Mouse (Mus musculus): ENCODE data around the gene Atg7. TPM values are rescaled to one million over a fixed set of nuclear protein-coding genes. Genes with fewer than 3 reads are reported as not detected.

The Atg7 gene
- total and polyA plus RNA-seq, 3 experiments = 11.1 to 15.7 (median 14.8) TPM

DNA sequence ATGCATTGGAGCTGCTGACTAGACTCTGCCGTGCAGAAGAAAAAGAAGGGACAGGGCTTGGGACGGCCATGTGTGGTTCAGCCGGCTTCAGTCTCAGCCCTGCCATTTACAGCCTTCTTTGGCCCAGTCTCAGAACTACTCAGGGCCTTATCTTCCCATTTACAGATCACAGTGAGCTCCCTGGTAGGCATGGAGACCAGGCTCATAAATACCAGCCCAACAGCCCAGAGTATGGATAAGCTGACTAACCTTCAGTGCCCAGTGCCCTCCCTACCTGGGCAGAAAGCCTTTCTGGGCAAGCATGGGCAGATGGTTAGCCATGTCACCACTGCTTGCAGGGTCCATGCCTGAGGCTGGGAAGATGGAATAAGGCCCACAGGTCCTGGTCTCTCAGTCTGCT is 70.6 kb downstream of the Atg7 start:
- no peak overlapping the region for H3K4me2 ChIP-seq (ENCODE audit: insufficient read depth, low read depth, poor library complexity, severe bottlenecking)
- dilution Hi-C loops (cut with MboI; ENCODE audit: extremely low pct_ligation_motif_present, extremely low pct_unique_long_range_greater_than_20kb, low sequenced_read_pairs) (no loop called here), in situ Hi-C loops (cut with MboI; ENCODE audit: low pct_ligation_motif_present, low pct_unique_long_range_greater_than_20kb, low sequenced_read_pairs) (no loop called here)
- TF ChIP-seq USF1 (IDR thresholded peaks at IDR 0.05; ENCODE audit: low read depth, low read length) = no peak
- TF ChIP-seq ZC3H11A (IDR thresholded peaks at IDR 0.05; ENCODE audit: low read depth, low read length) = no peak
- TF ChIP-seq GABPA (IDR thresholded peaks at IDR 0.05; ENCODE audit: insufficient replicate concordance, low read depth, low read length) = no peak
- no peak for TF ChIP-seq ZMIZ1 (IDR thresholded peaks at IDR 0.05; ENCODE audit: low read depth, low read length)
- no peak for TF ChIP-seq CHD1 (IDR thresholded peaks at IDR 0.05; ENCODE audit: low read depth, low read length)
- TF ChIP-seq JUND (conservative IDR thresholded peaks at IDR 0.05; ENCODE audit: low read depth, low read length) = no peak
- no peak for TF ChIP-seq MXI1 (IDR thresholded peaks at IDR 0.05; ENCODE audit: low read depth, low read length)
- no peak for TF ChIP-seq RAD21 (IDR thresholded peaks at IDR 0.05; ENCODE audit: low read depth, low read length)
- TF ChIP-seq POLR2A (IDR thresholded peaks at IDR 0.05; ENCODE audit: low read depth, low read length) = no peak
- no peak for TF ChIP-seq MYC (IDR thresholded peaks at IDR 0.05; ENCODE audit: low read depth, low read length)
- no peak for TF ChIP-seq POLR2AphosphoS2 (IDR thresholded peaks at IDR 0.05; ENCODE audit: low read depth, low read length)
- no peak for TF ChIP-seq USF2 (conservative IDR thresholded peaks at IDR 0.05; ENCODE audit: low read depth, low read length)
- no peak for TF ChIP-seq ELF1 (IDR thresholded peaks at IDR 0.05; ENCODE audit: low read depth, low read length)
- no peaks in the 10 kb centered on the region for H3K9me3 ChIP-seq (replicated peaks; ENCODE audit: low read length)
- H3K9ac ChIP-seq (ENCODE audit: insufficient read depth, low read depth) = no peak overlapping the region
- DNase-seq (ENCODE audit: extremely low read depth) = no peak
- no peak overlapping the region for H3K27ac ChIP-seq (ENCODE audit: insufficient read depth, low read depth)
- peaks cover 0 to 12% of the 10 kb centered on the region in 2 experiments; a peak in 1 of 4 replicates for H3K4me1 ChIP-seq (ENCODE audit: control insufficient read depth in 1 of 2, insufficient read depth in 2 of 2)
- no peaks in the 10 kb centered on the region for H3K79me2 ChIP-seq (replicated peaks; ENCODE audit: control insufficient read depth, extremely low read depth, insufficient read depth, poor library complexity, severe bottlenecking)
- no peaks in the 10 kb centered on the region for H3K27me3 ChIP-seq (replicated peaks)
- peaks cover 5 to 59% of the 10 kb centered on the region in 2 experiments for H3K36me3 ChIP-seq (replicated peaks in 1 of 2; ENCODE audit: control insufficient read depth in 1 of 2, insufficient read depth in 1 of 2, low read length in 1 of 2)
- no peak overlapping the region for H3K4me3 ChIP-seq (replicated peaks in 1 of 3; ENCODE audit: low read depth in 2 of 3, low read length in 2 of 3, poor library complexity in 1 of 3)

DNA sequence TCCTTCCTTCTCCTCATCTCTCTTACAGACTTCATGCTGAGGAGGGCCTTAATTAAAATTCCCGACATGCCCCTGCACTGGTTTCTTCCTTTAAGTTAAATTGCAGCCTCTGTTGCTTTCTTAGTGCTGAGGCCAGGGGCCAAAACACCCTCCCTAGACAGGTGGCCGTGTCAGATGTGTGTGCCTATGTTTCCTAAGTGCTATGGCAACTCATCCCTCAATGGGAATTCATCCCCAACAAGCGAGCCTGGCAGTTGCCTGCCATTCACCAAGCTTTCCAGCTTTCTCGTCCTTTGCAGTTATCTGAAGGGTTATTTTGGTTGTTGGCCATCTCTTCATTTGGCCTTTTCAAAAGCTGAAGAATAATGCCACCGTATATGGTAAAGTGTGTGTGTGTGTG is 71.8 kb downstream of the Atg7 start:
- Histone ChIP-seq H3K9ac (ENCODE audit: insufficient read depth, low read depth) (no peak overlapping the region), H3K36me3 (replicated peaks in 1 of 2; ENCODE audit: control insufficient read depth in 1 of 2, insufficient read depth in 1 of 2, low read length in 1 of 2) (peaks cover 5 to 60% of the 10 kb centered on the region in 2 experiments), H3K9me3 (replicated peaks; ENCODE audit: low read length) (no peaks in the 10 kb centered on the region), H3K4me1 (ENCODE audit: control insufficient read depth in 1 of 2, insufficient read depth in 2 of 2) (peaks cover 0 to 12% of the 10 kb centered on the region in 2 experiments; a peak in 1 of 4 replicates), H3K4me2 (ENCODE audit: insufficient read depth, low read depth, poor library complexity, severe bottlenecking) (no peak overlapping the region), H3K79me2 (replicated peaks; ENCODE audit: control insufficient read depth, extremely low read depth, insufficient read depth, poor library complexity, severe bottlenecking) (no peaks in the 10 kb centered on the region), H3K27me3 (replicated peaks) (no peaks in the 10 kb centered on the region), H3K27ac (ENCODE audit: insufficient read depth, low read depth) (no peak overlapping the region), H3K4me3 (replicated peaks in 1 of 3; ENCODE audit: low read depth in 2 of 3, low read length in 2 of 3, poor library complexity in 1 of 3) (no peak overlapping the region)
- TF ChIP-seq ETS1 (conservative IDR thresholded peaks at IDR 0.05; ENCODE audit: low read depth, low read length) (no peak), MAX (IDR thresholded peaks at IDR 0.05; ENCODE audit: low read length) (no peak), KAT2A (IDR thresholded peaks at IDR 0.05; ENCODE audit: insufficient replicate concordance, low read length) (no peak), RCOR1 (conservative IDR thresholded peaks at IDR 0.05; ENCODE audit: low read depth, low read length) (no peak), USF2 (conservative IDR thresholded peaks at IDR 0.05; ENCODE audit: low read depth, low read length) (no peak), TCF12 (IDR thresholded peaks at IDR 0.05; ENCODE audit: low read depth, low read length) (no peak), JUND (conservative IDR thresholded peaks at IDR 0.05; ENCODE audit: low read depth, low read length) (no peak), EP300 (IDR thresholded peaks at IDR 0.05; ENCODE audit: low read length) (no peak), MAZ (IDR thresholded peaks at IDR 0.05; ENCODE audit: low read depth, low read length) (no peak)
- in situ Hi-C loops (cut with MboI; ENCODE audit: low pct_ligation_motif_present, low pct_unique_long_range_greater_than_20kb, low sequenced_read_pairs) (no loop called here), dilution Hi-C loops (cut with MboI; ENCODE audit: extremely low pct_ligation_motif_present, extremely low pct_unique_long_range_greater_than_20kb, low sequenced_read_pairs) (no loop called here)
- DNase-seq (ENCODE audit: extremely low read depth) = no peak
